Comparison of ENCODE assay signal across 24 mouse cellular contexts in genomic region chr1:25679656-25680055, GRCm38 (mm10).
"Had no signal": no experiment of that assay in that cellular context is flagged by ENCODE, and none has a peak within 500 bp of the region (broad histone marks: within the 10 kb centered on the region; RNA-seq: fewer than 3 reads in every experiment).

No protein-coding gene starts in this region.

- H3K9me3 ChIP-seq: heart, embryonic 13.5 days; heart, embryonic 15.5 days; hindbrain, embryonic 13.5 days; hindbrain, embryonic 15.5 days; limb, embryonic 10.5 days; limb, embryonic 12.5 days; liver, embryonic 13.5 days; liver, embryonic 15.5 days had no signal

- ATAC-seq: hindbrain, postnatal 0 days; intestine, embryonic 16.5 days had no signal

- H3K27me3 ChIP-seq: heart, embryonic 13.5 days; heart, embryonic 15.5 days; hindbrain, embryonic 13.5 days; hindbrain, embryonic 15.5 days; limb, embryonic 12.5 days; liver, embryonic 13.5 days; liver, embryonic 15.5 days had no signal

- H3K4me3 ChIP-seq: heart, adult 2 months; heart, embryonic 13.5 days; heart, embryonic 15.5 days; hindbrain, embryonic 13.5 days; hindbrain, embryonic 15.5 days; limb, embryonic 10.5 days; limb, embryonic 12.5 days; liver, embryonic 13.5 days; liver, embryonic 15.5 days had no signal

- H3K9ac ChIP-seq: heart, embryonic 13.5 days; heart, embryonic 15.5 days; hindbrain, embryonic 13.5 days; hindbrain, embryonic 15.5 days; limb, embryonic 12.5 days; liver, embryonic 13.5 days; liver, embryonic 15.5 days had no signal

- H3K27ac ChIP-seq: heart, adult 2 months; heart, embryonic 13.5 days; heart, embryonic 15.5 days; hindbrain, embryonic 13.5 days; hindbrain, embryonic 15.5 days; hindbrain, postnatal 0 days; limb, embryonic 10.5 days; limb, embryonic 12.5 days; liver, embryonic 13.5 days; liver, embryonic 15.5 days had no signal

- H3K4me2 ChIP-seq: heart, embryonic 11.5 days; heart, embryonic 13.5 days; heart, embryonic 15.5 days; hindbrain, embryonic 13.5 days; hindbrain, embryonic 15.5 days; limb, embryonic 12.5 days; liver, embryonic 11.5 days; liver, embryonic 13.5 days; liver, embryonic 15.5 days had no signal

- H3K4me1 ChIP-seq: heart, embryonic 13.5 days; heart, embryonic 15.5 days; hindbrain, embryonic 13.5 days; hindbrain, embryonic 15.5 days; limb, embryonic 10.5 days; limb, embryonic 12.5 days; liver, embryonic 13.5 days; liver, embryonic 15.5 days had no signal

- DNase-seq: gastrocnemius, postnatal 14 days; gastrocnemius, postnatal 36 days; heart, adult 11 months; heart, adult 2 months; heart, postnatal 14 days; heart, postnatal 36 days; kidney, adult 11 months; kidney, adult 8-10 months; kidney, postnatal 10 days; kidney, postnatal 25 days; kidney, postnatal 4 days; liver; liver, embryonic 13.5 days had no signal

- H3K36me3 ChIP-seq: heart, embryonic 13.5 days; heart, embryonic 15.5 days; hindbrain, embryonic 13.5 days; hindbrain, embryonic 15.5 days; limb, embryonic 10.5 days; limb, embryonic 12.5 days; liver, embryonic 13.5 days; liver, embryonic 15.5 days had no signal
